ENCODE assay signal across 9 mouse cellular contexts in the genomic region with DNA sequence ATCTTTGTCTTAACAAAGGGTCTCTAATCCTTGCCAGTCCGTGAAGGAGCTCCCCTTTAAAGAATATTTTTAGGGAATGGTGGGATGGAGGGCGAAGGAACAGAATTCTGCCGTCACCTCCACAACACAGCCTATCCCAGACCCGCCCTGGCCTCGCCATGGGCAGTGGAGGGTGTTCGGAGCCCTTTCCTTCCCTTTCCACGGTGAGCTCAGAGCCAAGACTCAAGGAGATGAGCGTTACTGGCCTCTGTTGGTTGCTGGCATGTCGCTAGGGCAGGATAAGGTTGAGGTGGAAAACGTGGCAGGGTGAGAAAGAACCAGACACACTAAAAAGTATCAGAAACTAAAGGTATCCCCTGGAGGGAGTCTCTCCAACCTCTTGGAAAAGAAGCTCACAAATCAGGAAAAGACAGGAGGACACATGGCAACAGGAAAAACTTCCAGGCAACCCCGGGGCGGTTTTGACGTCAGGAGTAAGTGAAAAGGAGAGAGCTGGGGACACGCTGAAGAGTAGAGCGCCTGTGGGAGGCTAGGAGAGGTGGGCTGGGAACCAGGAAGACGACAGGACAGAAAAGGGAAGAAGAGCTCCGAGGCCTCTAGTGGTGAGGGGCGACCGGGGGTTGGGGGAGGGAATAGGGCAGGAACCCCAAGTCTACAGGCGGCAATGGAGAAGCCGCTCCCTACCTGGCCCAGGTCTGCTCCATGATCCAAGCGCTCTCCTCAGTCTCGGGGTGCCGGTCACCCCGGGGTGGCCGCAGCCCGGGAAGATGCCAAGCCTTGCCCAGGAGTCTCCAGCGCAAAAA. TPM values are rescaled to one million over a fixed set of nuclear protein-coding genes. Genes with fewer than 3 reads are reported as not detected.
DNase-seq lines count a peak whose midpoint lies in the region; ATAC-seq and TF ChIP-seq lines count a peak whose summit lies in the region.
"Had no signal": no experiment of that assay in that cellular context is flagged by ENCODE, and none has a peak within 500 bp of the region (broad histone marks: within the 10 kb centered on the region; RNA-seq: fewer than 3 reads in every experiment).

No protein-coding gene starts in this region.

- H3K36me3 ChIP-seq in erythroblast, embryonic 14.5 days (ENCODE audit: control insufficient read depth): no peaks in the 10 kb centered on the region
- no peaks in the 10 kb centered on the region for H3K36me3 ChIP-seq in ES-Bruce4 (ENCODE audit: control insufficient read depth, insufficient read depth, low read length, poor library complexity, severe bottlenecking)
- no peaks in the 10 kb centered on the region for H3K36me3 ChIP-seq in forebrain, embryonic 10.5 days (replicated peaks)
- no peaks in the 10 kb centered on the region for H3K36me3 ChIP-seq in hindbrain, embryonic 14.5 days (replicated peaks; ENCODE audit: control insufficient read depth, insufficient read depth)
- no peaks in the 10 kb centered on the region for H3K36me3 ChIP-seq in liver, adult 2 months (ENCODE audit: control insufficient read depth, insufficient read depth, low read length)
- H3K36me3 ChIP-seq: G1E had no signal

- no peak for TF ChIP-seq POLR2A in ES-Bruce4 (IDR thresholded peaks at IDR 0.05; ENCODE audit: insufficient read depth, low read length)
- no peak for TF ChIP-seq POLR2A in liver, adult 2 months (IDR thresholded peaks at IDR 0.05; ENCODE audit: extremely low read depth, insufficient read depth, low read length)

- H3K9ac ChIP-seq in ES-Bruce4 (ENCODE audit: low read depth, poor library complexity, severe bottlenecking): no peak overlapping the region
- H3K9ac ChIP-seq in hindbrain, embryonic 14.5 days: peak overlapping the region; percentile 67
- peak overlapping the region; percentile 82 for H3K9ac ChIP-seq in liver, adult 2 months (ENCODE audit: low read depth, low read length)

- 2% methylated on average over 28 of the region's 28 CpGs for WGBS in forebrain, embryonic 10.5 days
- whole genome bisulfite sequencing in hindbrain, embryonic 14.5 days: under 1% methylated on average over 28 of the region's 28 CpGs
- WGBS in liver, adult 2 months: 2% methylated on average over 28 of the region's 28 CpGs

- peak overlapping the region; percentile 95 for H3K4me2 ChIP-seq in hindbrain, embryonic 14.5 days (replicated peaks)

- no peak for TF ChIP-seq CTCF in ES-Bruce4 (IDR thresholded peaks at IDR 0.05; ENCODE audit: low read depth, low read length)
- TF ChIP-seq CTCF in liver, adult 2 months (IDR thresholded peaks at IDR 0.05; ENCODE audit: low read depth, low read length): no peak

- H3K27ac ChIP-seq in ES-Bruce4 (ENCODE audit: insufficient read depth, low read length): no peak overlapping the region
- no peak overlapping the region for H3K27ac ChIP-seq in forebrain, embryonic 10.5 days
- H3K27ac ChIP-seq in hindbrain, embryonic 14.5 days: no peak overlapping the region
- peak overlapping the region; percentile 70 for H3K27ac ChIP-seq in liver, adult 2 months (replicated peaks; ENCODE audit: insufficient read depth, low read depth, low read length)

- H3K4me3 ChIP-seq in erythroblast, embryonic 14.5 days (replicated peaks): peak overlapping the region; percentile 52
- H3K4me3 ChIP-seq in ES-Bruce4 (ENCODE audit: low read depth, low read length): peak overlapping the region; percentile 45
- H3K4me3 ChIP-seq in forebrain, embryonic 10.5 days: peak overlapping the region; percentile 54
- peak overlapping the region; percentile 58 for H3K4me3 ChIP-seq in hindbrain, embryonic 14.5 days (replicated peaks; ENCODE audit: low read length)
- peak overlapping the region; percentile 68 for H3K4me3 ChIP-seq in liver, adult 2 months (ENCODE audit: insufficient read depth, low read depth, low read length)

- H3K79me2 ChIP-seq in liver, adult 2 months (ENCODE audit: control insufficient read depth, insufficient read depth, low read length): peaks cover 20% of the 10 kb centered on the region

- no peak for TF ChIP-seq EP300 in ES-Bruce4 (IDR thresholded peaks at IDR 0.05; ENCODE audit: insufficient read depth, low read depth, low read length)

- no peaks in the 10 kb centered on the region for H3K9me3 ChIP-seq in erythroblast, embryonic 14.5 days (ENCODE audit: control insufficient read depth, low read length)
- H3K9me3 ChIP-seq in ES-Bruce4 (replicated peaks; ENCODE audit: control insufficient read depth, insufficient read depth, low read length, poor library complexity, severe bottlenecking): no peaks in the 10 kb centered on the region
- no peaks in the 10 kb centered on the region for H3K9me3 ChIP-seq in forebrain, embryonic 10.5 days
- H3K9me3 ChIP-seq in hindbrain, embryonic 14.5 days (ENCODE audit: control insufficient read depth, low read length): no peaks in the 10 kb centered on the region

- H3K27me3 ChIP-seq in erythroblast, embryonic 14.5 days (ENCODE audit: control insufficient read depth): peaks cover 28% of the 10 kb centered on the region
- peaks cover 1% of the 10 kb centered on the region; the same call in 1 of the 2 replicates for H3K27me3 ChIP-seq in ES-Bruce4 (ENCODE audit: control insufficient read depth, insufficient read depth, low read length, poor library complexity, severe bottlenecking)
- H3K27me3 ChIP-seq in forebrain, embryonic 10.5 days (ENCODE audit: poor library complexity, severe bottlenecking): peaks cover 55% of the 10 kb centered on the region
- H3K27me3 ChIP-seq in hindbrain, embryonic 14.5 days (ENCODE audit: control insufficient read depth, insufficient read depth, low read length): peaks cover 15% of the 10 kb centered on the region
- H3K27me3 ChIP-seq in liver, adult 2 months (ENCODE audit: control insufficient read depth, insufficient read depth, low read length): no peaks in the 10 kb centered on the region

- no peak for ATAC-seq in erythroblast, adult 5-6 weeks (replicated peaks; ENCODE audit: low FRiP score, poor library complexity, severe bottlenecking)
- ATAC-seq in hindbrain, embryonic 14.5 days (ENCODE audit: low FRiP score): peak; percentile 54

- H3K4me1 ChIP-seq in erythroblast, embryonic 14.5 days (ENCODE audit: control insufficient read depth): peaks cover 7% of the 10 kb centered on the region
- H3K4me1 ChIP-seq in ES-Bruce4 (ENCODE audit: control insufficient read depth, insufficient read depth, low read length): no peaks in the 10 kb centered on the region
- H3K4me1 ChIP-seq in forebrain, embryonic 10.5 days: peaks cover 16% of the 10 kb centered on the region
- peaks cover 2% of the 10 kb centered on the region; the same call in 1 of the 2 replicates for H3K4me1 ChIP-seq in hindbrain, embryonic 14.5 days (replicated peaks; ENCODE audit: control insufficient read depth, insufficient read depth, low read length)
- peaks cover 10% of the 10 kb centered on the region for H3K4me1 ChIP-seq in liver, adult 2 months (ENCODE audit: control insufficient read depth, insufficient read depth, low read length)

- DNase-seq in forebrain, embryonic 10.5 days (ENCODE audit: extremely low spot score, low spot score): peak; percentile 22
- DNase-seq in hindbrain, embryonic 14.5 days (ENCODE audit: low spot score): no peak
- DNase-seq in liver, adult 2 months (ENCODE audit: extremely low read depth, low read depth, low spot score): peak; percentile 55
- peak; percentile 34 for DNase-seq in retina, postnatal 1 day
- no peak for DNase-seq in layer of hippocampus, adult 9-11 months

RNA-seq across cellular contexts. Expression of gene Pde4dip, which starts 21.1 kb away (rescaled TPM):
- 0.01 TPM in 1 of 2 replicates, not detected in the other for polyA plus RNA-seq in erythroblast, embryonic 14.5 days (2012)
- 1.0 and 2.9 TPM in 2 replicates for total RNA-seq in erythroblast, adult 5-6 weeks (2015; ENCODE audit: low replicate concordance)
- 1.4 and 4.6 TPM in 2 replicates for total RNA-seq in erythroblast, adult 5-6 weeks (2017; ENCODE audit: low replicate concordance)
- 13.5 and 16.8 TPM in 2 replicates for polyA plus RNA-seq in ES-Bruce4 (2011; ENCODE audit: insufficient read depth, insufficient read length, low read depth, missing spikeins)
- 18.5 and 18.7 TPM in 2 replicates for polyA plus RNA-seq in forebrain, embryonic 10.5 days (2016; fragmentation: Nextera tagmentation; extraction: Ambion mirVana)
- polyA plus RNA-seq in hindbrain, embryonic 14.5 days (2014; fragmentation: Nextera tagmentation; extraction: Ambion mirVana): 76.6 and 84.5 TPM in 2 replicates
- 48.0 and 50.1 TPM in 2 replicates for total RNA-seq in liver, adult 2 months (2014; rRNA removed)
- polyA plus RNA-seq in liver, adult 2 months (2012; rRNA removed): 24.0 and 26.4 TPM in 2 replicates

RNA-seq across cellular contexts. Expression of gene Sec22b, which starts 33.6 kb away (rescaled TPM):
- polyA plus RNA-seq in erythroblast, embryonic 14.5 days (2012): 2.4 and 4.3 TPM in 2 replicates
- 25.1 and 26.5 TPM in 2 replicates for total RNA-seq in erythroblast, adult 5-6 weeks (2015; ENCODE audit: low replicate concordance)
- total RNA-seq in erythroblast, adult 5-6 weeks (2017; ENCODE audit: low replicate concordance): 13.8 and 15.6 TPM in 2 replicates
- 76.9 and 78.9 TPM in 2 replicates for polyA plus RNA-seq in ES-Bruce4 (2011; ENCODE audit: insufficient read depth, insufficient read length, low read depth, missing spikeins)
- polyA plus RNA-seq in forebrain, embryonic 10.5 days (2016; fragmentation: Nextera tagmentation; extraction: Ambion mirVana): 114 TPM in 2 replicates
- polyA plus RNA-seq in hindbrain, embryonic 14.5 days (2014; fragmentation: Nextera tagmentation; extraction: Ambion mirVana): 110 and 111 TPM in 2 replicates
- total RNA-seq in liver, adult 2 months (2014; rRNA removed): 35.3 and 36.2 TPM in 2 replicates
- polyA plus RNA-seq in liver, adult 2 months (2012; rRNA removed): 24.6 and 26.3 TPM in 2 replicates

Comparison
In these comparisons a context has a peak if more than half of its experiments do, and no peak if none do; other contexts are left out.
1. DNase-seq: peak in forebrain, embryonic 10.5 days (single experiment), liver, adult 2 months (single experiment) and retina, postnatal 1 day (single experiment); none in hindbrain, embryonic 14.5 days (single experiment) and layer of hippocampus, adult 9-11 months (single experiment).
2. RNA of gene Pde4dip, which starts 21.1 kb away (polyA plus RNA-seq): 76.6 to 84.5 TPM in hindbrain, embryonic 14.5 days, 24.0 to 26.4 TPM in liver, adult 2 months, 18.5 to 18.7 TPM in forebrain, embryonic 10.5 days and 13.5 to 16.8 TPM in ES-Bruce4; 0.01 TPM in erythroblast, embryonic 14.5 days; every median in the first group is over 10 times any median in the second.
3. Peak in every context shown above with its lines, with median percentiles within 50 percentile points of each other: H3K4me3 ChIP-seq.